Mouse (Mus musculus) forebrain, postnatal 0 days (tissue): ENCODE measurements around the gene Bag3. TPM values are rescaled to one million over a fixed set of nuclear protein-coding genes. Genes with fewer than 3 reads are reported as not detected.

ENCODE experiments used
- ATAC-seq: fragments of 200-750 bp; cut with Nextera tagmentation; 2 replicates; pipeline ENCODE4 v1.8.0; 2017; ENCODE audit warnings: mild to moderate bottlenecking, moderate library complexity
- DNase-seq: peaks from one replicate; pipeline ENCODE4 v3.0.0-alpha.2; 2015
- H3K27ac ChIP-seq: fragments of 300-500 bp; sonication (generic); 2 replicates; pipeline ENCODE4 v1.5.1; 2014; ENCODE audit warnings: low read depth, mild to moderate bottlenecking, antibody characterized with exemption, low read length, moderate library complexity, mixed read lengths
- H3K27me3 ChIP-seq: fragments of 300-500 bp; sonication (generic); 2 replicates; pipeline ENCODE4 v1.6.1; 2014; ENCODE audit warnings: mild to moderate bottlenecking, low read length, mixed read lengths; ENCODE audit not compliant: insufficient read depth
- H3K36me3 ChIP-seq: fragments of 300-500 bp; sonication (generic); 2 replicates; pipeline ENCODE4 v1.6.1; 2014; ENCODE audit warnings: mild to moderate bottlenecking, moderate library complexity; ENCODE audit not compliant: insufficient read depth
- H3K4me1 ChIP-seq: fragments of 300-500 bp; sonication (generic); 2 replicates; pipeline ENCODE4 v1.6.1; 2014; ENCODE audit warnings: antibody characterized with exemption; ENCODE audit not compliant: insufficient read depth
- H3K4me2 ChIP-seq: fragments of 300-500 bp; sonication (generic); 2 replicates; pipeline ENCODE4 v1.6.1; 2014; ENCODE audit warnings: low read depth, mild to moderate bottlenecking, moderate library complexity
- H3K4me3 ChIP-seq: fragments of 300-500 bp; sonication (generic); 2 replicates; pipeline ENCODE4 v1.5.1; 2014; ENCODE audit warnings: low read depth, low read length, mixed read lengths
- H3K9ac ChIP-seq: fragments of 300-500 bp; sonication (generic); 2 replicates; pipeline ENCODE4 v1.6.1; 2014; ENCODE audit warnings: mild to moderate bottlenecking
- H3K9me3 ChIP-seq: fragments of 300-500 bp; sonication (generic); 2 replicates; pipeline ENCODE4 v1.6.1; 2016; ENCODE audit warnings: low read length
- CTCF ChIP-seq: sonication (generic); IDR thresholded peaks from 2 replicates; pipeline ENCODE4 v1.5.1; 2016; ENCODE audit warnings: antibody characterized with exemption, control low read depth, low read depth
- WGBS: fragments of 180-500 bp; shearing (Covaris S2); extraction: QIAGEN DNeasy Blood & Tissue Kit; methylation state at CpG from one replicate; pipeline ENCODE4 v1.1.7; 2014; 5-methylcytosine and 5-hydroxymethylcytosine counted together
- microRNA-seq, 2 experiments: library from miRNA; unstranded; fragments of <30 nt; microRNA quantifications; one replicate each; pipeline ENCODE4; 2016
- polyA plus RNA-seq: library from polyadenylated mRNA; unstranded; fragments of >200 nt; fragmentation: Nextera tagmentation; extraction: Ambion mirVana; gene quantifications from 2 replicates; pipeline ENCODE4 v1.2.1, GENCODE M21; 2015
- total RNA-seq: library from RNA; depleted of rRNA; stranded (reverse); fragments of >200 nt; gene quantifications from 2 replicates; pipeline ENCODE4 v1.2.3, GENCODE M21; 2014; rRNA removed

Bag3 gene
- total and polyA plus RNA-seq, 2 experiments from 2014 or later: 3.8 to 4.1 TPM

- 68% methylated on average over 4 of the region's 4 CpGs for WGBS
- no peak overlapping the region for H3K27ac ChIP-seq
- ATAC-seq (no peak), DNase-seq (no peak)
- H3K4me2 ChIP-seq: no peak overlapping the region
- H3K9ac ChIP-seq: no peak overlapping the region
- H3K36me3 ChIP-seq: no peaks in the 10 kb centered on the region
- peaks cover 9% of the 10 kb centered on the region; the same call in 1 of the 2 replicates for H3K4me1 ChIP-seq
- no peak for TF ChIP-seq CTCF
- no peak overlapping the region for H3K4me3 ChIP-seq
- H3K27me3 ChIP-seq: no peaks in the 10 kb centered on the region
- no peaks in the 10 kb centered on the region for H3K9me3 ChIP-seq
Observed at GRCm38 (mm10) chr7:128587334-128587933, 64.0 kb downstream of the Bag3 start.

- Histone ChIP-seq H3K9ac (0 out of 2 replicates have a peak overlapping the region, but pooled peaks have one; percentile 33), H3K4me2 (no peak overlapping the region; the same call in 1 of the 2 replicates), H3K9me3 (0 out of 2 replicates have a peak, but pooled peaks cover 3% of the 10 kb centered on the region), H3K4me3 (no peak overlapping the region), H3K27me3 (no peaks in the 10 kb centered on the region), H3K4me1 (peaks cover 17% of the 10 kb centered on the region), H3K27ac (peak overlapping the region; percentile 82), H3K36me3 (no peaks in the 10 kb centered on the region)
- ATAC-seq (peak; percentile 30; the same call in 1 of the 2 replicates), DNase-seq (no peak)
- TF ChIP-seq CTCF: 0 out of 2 replicates have a peak, but pooled peaks have one; percentile 28
- WGBS: 16% methylated on average over 9 of the region's 9 CpGs
Observed at GRCm38 (mm10) chr7:128591345-128592084, 68.1 kb downstream of the Bag3 start.

DNA sequence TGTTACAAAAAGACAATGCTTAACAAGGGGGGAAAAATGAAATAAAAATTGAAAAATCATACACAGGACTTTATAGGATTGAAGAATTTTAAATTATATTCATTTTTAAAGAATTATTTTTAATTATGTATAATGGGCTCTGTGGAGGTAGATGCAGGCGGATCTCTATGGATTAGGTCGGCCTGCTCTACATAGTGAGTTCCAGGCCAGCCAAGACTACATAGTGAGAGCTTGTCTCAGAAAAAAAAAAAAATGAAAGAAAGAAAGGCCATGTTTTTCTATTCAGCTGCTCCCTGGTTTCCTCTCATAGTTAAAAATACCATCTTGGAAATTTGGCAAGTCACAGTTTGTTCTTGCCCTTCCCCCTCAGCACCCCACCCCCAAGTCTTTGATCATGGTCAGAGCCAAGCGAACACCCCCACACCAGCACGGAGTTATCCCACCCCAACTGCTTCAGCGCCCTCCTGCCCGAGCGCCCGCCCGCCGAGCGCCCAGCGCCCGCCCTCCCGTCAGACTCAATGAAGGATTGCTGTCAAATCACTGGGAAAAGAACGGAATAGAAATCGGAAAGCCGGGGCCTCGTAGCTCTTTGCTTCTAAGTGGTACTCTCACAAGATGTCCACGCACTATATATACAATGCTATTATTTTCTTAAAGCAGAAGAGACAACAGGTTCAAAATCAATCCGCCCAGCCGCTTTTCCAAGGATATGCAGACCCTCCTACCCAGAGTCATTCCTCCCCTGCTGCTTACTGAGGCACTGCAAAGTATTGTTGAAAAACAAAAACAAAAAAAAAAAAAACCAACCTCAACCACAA, 68.9 kb downstream of the Bag3 start:
- Histone ChIP-seq H3K27ac (peak overlapping the region; percentile 82), H3K36me3 (no peaks in the 10 kb centered on the region), H3K4me1 (peaks cover 17% of the 10 kb centered on the region), H3K4me2 (peak overlapping the region; percentile 48), H3K27me3 (no peaks in the 10 kb centered on the region), H3K9me3 (0 out of 2 replicates have a peak, but pooled peaks cover 3% of the 10 kb centered on the region), H3K9ac (peak overlapping the region; percentile 33), H3K4me3 (peak overlapping the region; percentile 22; the same call in 1 of the 2 replicates)
- no peak for TF ChIP-seq CTCF
- 4% methylated on average over 21 of the region's 21 CpGs for WGBS
- ATAC-seq: peak; percentile 87
- peak; percentile 64 for DNase-seq

DNA sequence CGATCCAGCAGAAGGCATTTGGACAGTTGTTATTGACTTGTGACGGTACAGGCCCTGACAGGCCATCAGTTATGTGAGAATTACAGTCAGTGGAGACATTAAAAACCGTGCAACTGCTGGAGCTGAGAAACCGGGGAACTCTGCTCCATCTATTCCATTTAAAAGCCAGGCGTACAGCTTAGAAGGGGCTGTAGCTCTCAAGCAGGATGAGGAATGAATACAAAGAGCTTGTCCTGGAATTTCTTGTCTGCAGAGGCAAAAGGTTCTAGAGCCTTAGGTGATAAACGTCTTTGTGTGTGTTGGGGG, 69.5 kb downstream of the Bag3 start:
- no peak for TF ChIP-seq CTCF
- ATAC-seq (0 out of 2 replicates have a peak, but pooled peaks have one; percentile 55), DNase-seq (no peak)
- H3K4me2 ChIP-seq: peak overlapping the region; percentile 48
- H3K27ac ChIP-seq: peak overlapping the region; percentile 82
- H3K27me3 ChIP-seq: no peaks in the 10 kb centered on the region
- H3K4me1 ChIP-seq: peaks cover 17% of the 10 kb centered on the region
- H3K4me3 ChIP-seq: peak overlapping the region; percentile 22; the same call in 1 of the 2 replicates
- H3K36me3 ChIP-seq: no peaks in the 10 kb centered on the region
- H3K9me3 ChIP-seq: 0 out of 2 replicates have a peak, but pooled peaks cover 3% of the 10 kb centered on the region
- H3K9ac ChIP-seq: peak overlapping the region; percentile 33; the same call in 1 of the 2 replicates
- 2% methylated on average over 6 of the region's 6 CpGs for WGBS

DNA sequence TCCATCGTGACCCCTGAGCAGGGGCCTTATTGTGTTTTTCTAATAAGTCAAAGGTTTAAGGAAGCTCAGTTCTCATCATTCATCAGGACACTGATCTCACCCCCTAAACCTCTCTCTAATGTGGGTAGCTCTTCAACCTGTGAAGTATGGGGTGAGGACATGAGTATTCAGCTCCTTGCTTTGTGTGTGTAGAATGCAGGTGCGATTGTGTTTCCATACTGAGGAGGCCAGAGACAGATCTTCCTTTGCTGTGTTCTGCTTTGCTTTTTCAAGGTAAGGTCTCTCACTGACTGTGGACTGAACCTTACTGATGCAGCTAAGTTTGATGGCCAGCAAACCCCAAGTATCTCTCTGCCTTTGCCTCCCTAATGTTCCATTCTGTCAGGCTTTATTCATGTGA, 72.9 kb downstream of the Bag3 start:
- no peak overlapping the region for H3K27ac ChIP-seq
- ATAC-seq: no peak
- WGBS: 95% methylated on average over 2 of the region's 2 CpGs
- 0 out of 2 replicates have a peak, but pooled peaks cover 3% of the 10 kb centered on the region for H3K9me3 ChIP-seq
- TF ChIP-seq CTCF: no peak
- no peak overlapping the region for H3K9ac ChIP-seq
- DNase-seq: no peak
- no peak overlapping the region for H3K4me3 ChIP-seq
- H3K4me1 ChIP-seq: peaks cover 16% of the 10 kb centered on the region
- H3K4me2 ChIP-seq: no peak overlapping the region
- H3K36me3 ChIP-seq: no peaks in the 10 kb centered on the region
- H3K27me3 ChIP-seq: no peaks in the 10 kb centered on the region

Small RNA genes within 50 kb of the gene (microRNA-seq; reads per million reads assigned to microRNA genes)
- gene Gm24365: 0 reads per million in 2 experiments

Other genes with a start within 250 kb of the Bag3 start
- gene BC017158, start 225.4 kb upstream of the Bag3 start, total RNA-seq: 18.3 and 18.5 TPM in 2 replicates
- 10.6 and 14.4 TPM in 2 replicates for gene BC017158, start 225.4 kb upstream of the Bag3 start, polyA plus RNA-seq
- gene Rgs10, start 104.9 kb upstream of the Bag3 start, total RNA-seq: 53.2 and 54.5 TPM in 2 replicates
- 51.7 and 64.2 TPM in 2 replicates for gene Rgs10, start 104.9 kb upstream of the Bag3 start, polyA plus RNA-seq
- gene Tial1, start 61.9 kb upstream of the Bag3 start, total RNA-seq: 60.9 and 76.7 TPM in 2 replicates
- gene Tial1, start 61.9 kb upstream of the Bag3 start, polyA plus RNA-seq: 17.3 and 22.5 TPM in 2 replicates
- 334 and 420 TPM in 2 replicates for gene Inpp5f, start 87.7 kb downstream of the Bag3 start, total RNA-seq
- 270 and 361 TPM in 2 replicates for gene Inpp5f, start 87.7 kb downstream of the Bag3 start, polyA plus RNA-seq
- gene Mcmbp, start 216.9 kb downstream of the Bag3 start, total RNA-seq: 34.6 and 43.3 TPM in 2 replicates
- gene Mcmbp, start 216.9 kb downstream of the Bag3 start, polyA plus RNA-seq: 32.4 and 42.0 TPM in 2 replicates
- 18.3 and 22.0 TPM in 2 replicates for gene Sec23ip, start 221.3 kb downstream of the Bag3 start, total RNA-seq
- gene Sec23ip, start 221.3 kb downstream of the Bag3 start, polyA plus RNA-seq: 16.6 and 23.8 TPM in 2 replicates